Mouse (Mus musculus) brain, embryonic 14.5 days (tissue): Measurements from ENCODE around the gene Il9r. TPM values are rescaled to one million over a fixed set of nuclear protein-coding genes. Genes with fewer than 3 reads are reported as not detected.

Source experiments
- DNase-seq: peaks from one replicate; pipeline ENCODE4 v3.0.0-alpha.2; 2011; ENCODE audit warnings: low read depth
- CTCF ChIP-seq: fragments of 200-500 bp; IDR thresholded peaks from 2 replicates; pipeline ENCODE4 v1.5.1; 2012; ENCODE audit warnings: inconsistent platforms, mild to moderate bottlenecking, moderate library complexity, borderline replicate concordance; ENCODE audit not compliant: insufficient read depth, insufficient read length; ENCODE audit errors: extremely low read depth
- POLR2A ChIP-seq: fragments of 200-500 bp; IDR thresholded peaks from 2 replicates; pipeline ENCODE4 v1.6.1; 2012; ENCODE audit warnings: mild to moderate bottlenecking, inconsistent platforms, borderline replicate concordance; ENCODE audit not compliant: poor library complexity, insufficient read depth, insufficient read length, severe bottlenecking; ENCODE audit errors: extremely low read depth
- polyA plus RNA-seq: library from polyadenylated mRNA; depleted of rRNA; stranded (reverse); fragments of >200 nt; gene quantifications from 2 replicates; pipeline ENCODE4 v1.2.3, GENCODE M21; 2012

Il9r gene
- polyA plus RNA-seq, 1 experiment = not detected

DNA sequence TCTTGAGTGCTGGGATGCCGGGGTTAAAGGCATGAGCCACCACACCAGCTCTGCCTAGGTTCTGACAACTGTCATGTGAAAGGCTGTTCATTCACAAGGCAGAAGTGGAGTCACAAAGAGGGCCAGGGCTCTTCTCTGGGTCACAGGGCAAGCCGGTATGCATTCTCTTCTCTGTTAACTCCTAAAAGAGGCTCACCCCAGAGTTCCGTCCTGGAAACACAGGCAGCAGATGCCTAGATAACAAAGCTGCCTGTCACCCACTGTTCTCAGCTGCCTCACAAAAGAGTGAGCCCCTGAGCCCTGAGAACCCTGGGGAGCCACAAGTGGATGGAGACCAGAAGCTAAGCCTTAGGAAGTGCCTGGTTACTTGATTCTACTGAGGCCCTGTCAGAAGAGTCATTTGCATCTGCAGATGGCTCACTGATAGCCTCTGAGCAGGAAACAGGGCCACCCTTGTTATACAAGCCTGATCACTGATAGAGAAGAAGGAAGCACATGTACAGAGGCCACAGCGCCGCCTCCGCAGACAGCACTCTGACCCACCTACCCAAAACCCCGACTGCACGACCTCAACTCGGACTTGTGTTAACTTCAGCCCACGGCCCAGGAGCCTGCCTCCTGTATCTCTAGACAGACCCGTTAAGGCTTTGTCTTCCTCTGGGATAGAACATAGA, 4.1 kb downstream of the Il9r start:
- TF ChIP-seq POLR2A = no peak
- no peak for DNase-seq

DNA sequence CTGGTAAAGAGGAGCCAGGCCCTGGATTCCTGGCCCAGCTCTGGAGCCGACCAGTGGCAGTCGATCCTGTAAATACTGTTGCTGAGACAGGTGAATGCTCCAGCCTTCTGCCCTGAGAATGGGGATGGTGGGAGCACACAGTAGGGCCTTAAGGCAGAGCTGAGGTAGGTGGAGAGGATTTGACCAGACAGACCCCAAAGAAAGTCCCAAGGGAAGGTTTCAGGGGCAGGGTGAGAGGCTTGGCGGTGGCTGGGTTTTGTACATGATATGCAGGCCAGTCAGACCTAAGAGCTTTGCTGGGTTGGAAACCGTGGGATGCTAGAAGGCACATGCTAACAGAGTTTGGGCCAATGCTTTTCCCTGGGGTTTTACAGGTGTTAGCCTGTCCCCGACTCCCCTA, 5.5 kb downstream of the Il9r start:
- TF ChIP-seq POLR2A (no peak), CTCF (no peak)
- DNase-seq = no peak

DNA sequence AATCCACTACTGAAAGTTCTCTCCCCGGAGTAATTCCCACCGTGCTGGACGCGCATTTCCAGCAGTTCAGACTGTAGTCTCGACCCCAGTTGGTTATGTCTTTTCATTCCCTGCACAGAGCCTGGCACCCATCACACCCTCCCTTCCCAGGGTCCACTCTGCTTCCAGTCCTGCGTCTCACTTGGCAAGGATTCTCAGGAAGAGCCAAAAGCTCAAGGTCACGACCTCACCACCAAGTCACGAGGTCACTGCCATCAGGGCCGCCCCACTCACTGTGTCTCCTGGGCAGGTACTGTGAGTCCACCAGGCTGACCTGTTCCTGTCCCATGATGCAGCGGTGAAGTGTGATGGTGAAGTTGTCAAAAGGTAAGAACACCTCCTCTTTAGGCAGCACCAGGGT, 6.0 kb downstream of the Il9r start:
- no peak for DNase-seq
- no peak for TF ChIP-seq POLR2A
- no peak for TF ChIP-seq CTCF

DNA sequence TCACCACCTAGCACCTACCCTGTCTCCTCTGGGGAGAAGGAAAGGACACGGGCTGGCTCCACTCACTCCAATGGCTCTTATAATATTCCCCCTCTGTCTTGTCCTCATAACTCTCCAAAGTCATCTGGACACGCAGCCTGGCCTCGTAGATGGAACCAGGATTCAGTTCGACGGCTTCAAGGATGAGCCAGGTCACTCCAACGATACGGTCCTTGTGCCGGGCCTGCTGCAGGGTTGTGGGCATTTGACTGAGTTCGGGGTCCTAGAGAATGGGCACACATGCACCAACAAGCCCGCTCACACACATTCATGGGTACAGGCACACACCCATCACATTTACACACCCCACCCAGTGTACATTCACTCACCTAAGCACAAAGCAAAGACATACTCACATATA, 6.9 kb downstream of the Il9r start:
- TF ChIP-seq CTCF (no peak), POLR2A (no peak)
- no peak for DNase-seq

DNA sequence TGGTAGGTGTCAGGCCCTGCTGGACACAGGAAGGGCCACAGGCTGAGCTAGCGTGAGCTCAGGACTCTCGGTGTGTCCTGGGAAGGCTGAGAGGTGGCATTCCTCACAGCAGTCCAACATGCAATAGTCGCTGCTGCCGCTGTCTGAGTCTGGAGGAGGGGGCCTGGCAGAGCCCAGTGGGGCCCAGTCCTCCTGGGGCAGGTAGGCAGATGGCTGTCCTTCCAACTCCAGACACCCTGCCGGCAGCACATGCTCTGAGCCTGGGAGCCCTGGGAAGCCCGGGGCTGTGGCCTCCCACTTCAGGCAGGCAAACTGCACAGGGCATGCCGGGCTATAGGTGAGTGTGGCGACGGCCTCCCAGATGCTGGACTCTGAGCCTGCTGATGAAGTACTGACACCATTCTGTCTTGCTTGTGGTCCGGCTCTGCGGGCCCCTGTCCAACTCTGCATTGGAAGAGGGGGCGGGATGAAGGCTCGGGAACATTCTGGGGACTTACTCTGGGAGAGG, 9.4 kb downstream of the Il9r start:
- TF ChIP-seq CTCF (no peak), POLR2A (no peak)
- no peak for DNase-seq

DNA sequence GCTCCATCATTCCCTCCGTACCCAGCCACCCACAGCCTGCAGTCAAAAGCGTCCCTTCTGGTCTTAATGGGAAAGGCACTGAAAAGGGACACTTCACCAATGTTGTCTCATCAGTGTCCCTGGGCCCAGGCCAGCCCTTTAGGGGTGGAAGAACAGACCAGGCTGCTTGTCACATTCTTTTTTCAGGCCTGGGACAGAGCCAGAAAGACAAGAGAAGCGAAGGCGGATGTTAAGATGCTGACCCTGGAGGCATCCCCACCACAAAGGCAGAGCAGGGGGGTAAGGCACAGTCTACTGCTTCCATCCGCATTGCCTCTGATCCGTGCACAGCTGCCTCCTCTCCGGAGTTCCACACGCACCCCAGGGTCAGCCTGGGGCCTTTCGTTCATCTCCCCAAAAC, 10.0 kb downstream of the Il9r start:
- no peak for DNase-seq
- TF ChIP-seq POLR2A = no peak

DNA sequence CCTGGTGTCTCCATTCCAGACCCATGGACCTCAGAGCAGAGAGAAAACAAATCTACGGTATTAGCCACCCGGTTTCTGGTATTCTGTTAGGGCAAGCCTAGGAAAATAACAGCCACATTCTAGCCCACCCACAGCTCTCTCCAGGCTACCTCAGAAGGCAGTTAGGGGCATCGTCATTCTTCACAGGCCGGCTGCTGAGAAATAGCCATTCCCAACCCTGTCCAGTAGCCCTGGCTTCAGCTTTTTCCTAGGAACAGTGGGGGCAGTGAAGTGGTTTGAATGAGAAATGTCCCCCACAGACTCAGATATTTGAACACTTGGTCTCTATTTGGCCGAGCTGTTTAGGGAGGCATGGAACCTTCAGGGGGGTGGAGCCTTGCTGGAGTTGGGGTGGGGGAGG, 10.6 kb downstream of the Il9r start:
- no peak for TF ChIP-seq CTCF
- TF ChIP-seq POLR2A = no peak
- DNase-seq = no peak

DNA sequence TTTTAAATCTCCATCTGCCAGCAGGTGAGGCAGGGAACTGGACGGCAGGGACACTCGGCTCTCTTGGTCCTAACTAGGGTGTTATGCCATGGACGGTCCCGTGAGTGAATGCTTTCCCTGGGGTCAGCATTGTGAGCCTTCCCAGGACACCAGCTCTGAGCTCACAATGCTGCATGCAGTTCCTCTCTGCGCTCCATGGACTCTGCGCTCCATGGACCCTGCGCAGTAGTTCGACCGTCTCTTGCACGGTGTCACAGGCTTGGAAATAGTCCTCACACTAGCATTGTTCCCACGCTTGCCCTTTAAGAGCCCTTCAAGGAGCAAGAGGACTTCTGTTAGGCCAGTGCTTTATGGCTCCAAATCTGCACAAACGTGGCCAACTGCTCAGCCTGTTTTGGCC, 11.2 kb downstream of the Il9r start:
- TF ChIP-seq CTCF = no peak
- TF ChIP-seq POLR2A = no peak

DNA sequence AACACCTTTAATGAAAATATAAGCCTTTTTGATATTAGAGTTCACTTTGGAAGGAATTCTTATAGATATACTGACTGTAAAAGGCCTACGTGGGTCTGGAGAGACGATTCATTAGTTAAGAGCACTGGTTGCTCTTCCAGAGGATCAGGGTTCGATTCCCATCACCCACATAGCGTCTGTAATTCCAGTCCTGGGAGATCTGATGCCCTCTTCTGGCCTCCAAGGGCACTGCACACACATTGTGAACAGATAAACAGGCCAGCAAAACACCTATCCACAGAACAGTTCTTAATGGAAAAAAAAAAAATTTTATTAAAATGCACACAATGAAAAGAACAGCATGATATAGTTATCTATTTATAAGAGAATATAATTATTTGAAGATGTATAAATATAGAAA, 12.8 kb downstream of the Il9r start:
- DNase-seq = no peak
- TF ChIP-seq CTCF (0 out of 2 replicates have a peak, but pooled peaks have one; percentile 3), POLR2A (no peak)

More for the DNA sequence above, 11.2 kb downstream of the Il9r start:
- DNase-seq = no peak

DNA sequence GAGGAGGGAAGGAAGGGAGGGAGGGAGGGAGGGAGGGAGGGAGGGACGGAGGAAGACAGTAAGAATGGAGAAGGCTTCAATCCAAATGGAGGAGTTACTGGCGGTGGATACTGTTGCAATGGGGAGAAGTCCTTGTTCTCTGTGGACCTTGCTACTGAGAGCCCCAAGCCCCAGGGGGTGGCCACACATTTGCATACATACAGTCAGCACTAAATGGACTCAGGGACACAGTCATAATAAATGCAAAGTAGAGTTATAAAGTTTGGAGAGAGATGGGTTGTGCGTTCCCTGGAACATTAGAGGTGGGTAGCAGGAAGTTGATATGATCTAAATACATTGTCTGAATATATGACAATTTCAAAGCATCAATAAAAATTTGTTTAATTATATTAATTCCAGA, 14.0 kb downstream of the Il9r start:
- no peak for TF ChIP-seq CTCF
- no peak for TF ChIP-seq POLR2A
- no peak for DNase-seq

DNA sequence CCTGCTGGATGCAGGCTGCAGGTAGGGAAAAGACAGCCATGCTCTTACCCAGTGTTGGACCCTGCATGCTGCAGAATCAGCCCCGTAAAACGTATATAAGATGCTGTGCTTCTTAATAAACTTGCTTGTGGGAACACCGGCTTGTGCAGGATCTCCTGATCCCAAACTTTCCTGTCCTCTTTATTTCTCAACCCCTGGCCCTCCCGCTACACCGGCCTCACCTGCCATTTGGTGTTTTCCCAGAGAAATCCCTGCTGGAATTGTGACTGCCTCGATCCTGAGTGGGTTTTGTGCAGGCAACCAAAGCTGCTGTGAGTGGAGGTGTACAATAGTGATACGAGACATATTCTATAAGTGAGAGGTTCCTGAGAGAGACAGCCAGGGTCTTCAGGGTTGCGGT, 15.6 kb downstream of the Il9r start:
- TF ChIP-seq CTCF = no peak
- TF ChIP-seq POLR2A = no peak
- no peak for DNase-seq

DNA sequence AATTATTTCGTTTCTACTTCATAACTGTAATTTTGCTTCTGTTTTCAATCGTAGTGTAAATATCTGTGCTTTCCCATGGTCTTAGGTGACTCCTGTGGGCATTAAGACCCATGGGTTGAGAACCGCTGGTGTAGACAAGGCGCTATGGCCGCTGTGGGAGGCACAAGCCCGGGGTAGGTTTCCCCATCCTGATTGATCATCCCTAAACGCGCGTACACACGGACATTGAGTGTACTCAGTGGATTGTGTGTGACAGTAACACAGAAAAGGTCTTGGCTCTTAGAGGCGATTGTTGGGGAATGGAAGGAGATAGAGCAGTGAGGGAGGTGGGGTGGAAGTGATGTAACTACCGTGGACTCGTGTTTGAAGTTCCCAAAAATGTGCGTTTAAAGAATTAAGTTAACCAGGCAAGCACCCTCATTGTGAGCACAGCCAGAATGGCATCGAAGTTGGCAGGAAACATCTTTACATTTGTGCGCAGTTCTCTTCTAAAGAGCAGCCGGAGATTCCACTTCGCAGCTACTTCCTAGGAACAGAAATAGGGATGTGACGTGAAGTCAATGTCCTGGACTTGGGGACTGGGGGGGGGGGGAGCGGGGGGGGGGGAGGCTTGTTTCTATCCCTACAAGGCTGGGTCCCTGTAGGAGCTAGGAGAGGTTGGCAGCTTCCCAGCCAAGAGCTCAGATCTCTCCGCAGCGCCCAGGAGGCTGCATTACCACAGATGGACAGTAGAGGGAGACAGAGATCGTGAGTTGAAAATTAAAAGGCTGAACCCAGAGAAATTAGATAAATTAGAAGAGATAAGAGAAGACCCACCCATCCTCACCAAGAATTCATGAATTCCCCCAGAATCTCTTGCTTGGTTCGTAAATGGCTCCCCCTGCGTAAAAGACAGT, 17.9 kb downstream of the Il9r start:
- no peak for TF ChIP-seq POLR2A
- TF ChIP-seq CTCF = peak; percentile 96
- DNase-seq = peak; percentile 89

DNA sequence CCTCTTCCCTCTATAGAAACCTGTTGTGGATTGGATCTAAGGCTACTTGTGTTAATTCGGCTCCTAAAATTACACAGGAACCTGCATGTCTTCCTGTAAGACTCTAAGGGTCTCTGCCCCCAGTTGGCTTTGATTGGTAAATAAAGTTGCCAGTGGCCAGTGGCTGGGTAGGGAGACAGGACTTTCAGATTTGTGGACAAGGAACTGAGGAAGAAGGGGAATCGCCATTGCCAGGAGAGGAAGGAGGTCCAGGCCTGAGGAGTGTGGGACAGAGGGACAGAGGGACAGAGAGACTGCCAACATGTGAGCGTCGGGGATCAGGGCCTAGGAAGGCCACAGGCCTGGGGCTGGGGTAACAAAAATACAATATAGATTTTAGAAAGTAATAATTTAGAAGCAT, 18.8 kb downstream of the Il9r start:
- DNase-seq = no peak
- TF ChIP-seq POLR2A (no peak), CTCF (no peak)

DNA sequence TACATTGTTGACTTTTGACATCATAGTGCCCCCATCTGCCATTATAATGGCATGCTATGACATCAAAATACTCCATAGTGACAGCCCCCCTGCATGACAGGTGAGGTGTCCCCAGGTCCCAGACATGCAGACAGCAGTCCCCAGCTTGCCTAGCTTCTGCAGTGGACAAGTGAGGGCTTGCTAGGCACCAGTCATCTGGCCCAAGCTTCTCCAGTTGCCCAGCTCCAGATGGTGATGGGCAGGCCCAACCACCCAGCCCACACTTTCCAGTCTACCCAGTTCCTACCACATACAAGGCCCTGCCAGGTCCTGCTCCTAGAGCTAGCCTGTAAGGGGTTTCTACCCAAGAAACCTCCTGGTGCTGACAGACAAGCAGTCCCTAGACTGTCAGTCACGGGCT, 21.6 kb downstream of the Il9r start:
- TF ChIP-seq POLR2A (no peak), CTCF (no peak)
- no peak for DNase-seq
